Mouse (Mus musculus) hindbrain, embryonic 15.5 days (tissue): ENCODE results near the gene Ccdc146. TPM values are rescaled to one million over a fixed set of nuclear protein-coding genes. Genes with fewer than 3 reads are reported as not detected.

Experiments used
- ATAC-seq: fragments of 200-750 bp; cut with Nextera tagmentation; 2 replicates; pipeline ENCODE4 v1.8.0; 2017; ENCODE audit warnings: low read depth, moderate number of reproducible peaks, moderate TSS enrichment; ENCODE audit not compliant: low FRiP score
- H3K27ac ChIP-seq: fragments of 300-500 bp; sonication (generic); replicated peaks from 2 replicates; pipeline ENCODE4 v1.5.1; 2015; ENCODE audit warnings: mild to moderate bottlenecking, inconsistent platforms
- H3K27me3 ChIP-seq: fragments of 300-500 bp; sonication (generic); 2 replicates; pipeline ENCODE4 v1.6.1; 2015; ENCODE audit warnings: control low read depth, inconsistent platforms
- H3K36me3 ChIP-seq: fragments of 300-500 bp; sonication (generic); 2 replicates; pipeline ENCODE4 v1.6.1; 2015; ENCODE audit warnings: control low read depth, inconsistent platforms
- H3K4me1 ChIP-seq: fragments of 300-500 bp; sonication (generic); replicated peaks from 2 replicates; pipeline ENCODE4 v1.6.1; 2015; ENCODE audit warnings: control low read depth, inconsistent platforms
- H3K4me2 ChIP-seq: fragments of 300-500 bp; sonication (generic); 2 replicates; pipeline ENCODE4 v1.6.1; 2015; ENCODE audit warnings: moderate library complexity, mild to moderate bottlenecking, inconsistent platforms
- H3K4me3 ChIP-seq: fragments of 300-500 bp; sonication (generic); 2 replicates; pipeline ENCODE4 v1.5.1; 2015; ENCODE audit warnings: mild to moderate bottlenecking, inconsistent platforms
- H3K9ac ChIP-seq: fragments of 300-500 bp; sonication (generic); 2 replicates; pipeline ENCODE4 v1.6.1; 2015; ENCODE audit warnings: inconsistent platforms
- H3K9me3 ChIP-seq: fragments of 300-500 bp; sonication (generic); 2 replicates; pipeline ENCODE4 v1.6.1; 2016; ENCODE audit warnings: control low read depth, inconsistent platforms
- WGBS: fragments of 180-500 bp; shearing (Covaris S2); methylation state at CpG from one replicate; pipeline ENCODE4 v1.1.7; 2015; 5-methylcytosine and 5-hydroxymethylcytosine counted together
- polyA plus RNA-seq: library from polyadenylated mRNA; unstranded; fragments of >200 nt; fragmentation: Nextera tagmentation; extraction: Ambion mirVana; gene quantifications from 2 replicates; pipeline ENCODE4 v1.2.1, GENCODE M21; 2015

Gene Ccdc146
- polyA plus RNA-seq, 1 experiment from 2014 or later, result 1.0 TPM

- Histone ChIP-seq H3K4me1 (peaks cover 10% of the 10 kb centered on the region), H3K27me3 (no peaks in the 10 kb centered on the region), H3K27ac (no peak overlapping the region), H3K4me3 (no peak overlapping the region), H3K9me3 (no peaks in the 10 kb centered on the region), H3K4me2 (no peak overlapping the region), H3K9ac (no peak overlapping the region), H3K36me3 (no peaks in the 10 kb centered on the region)
- 85% methylated on average over 2 of the region's 2 CpGs for WGBS
- no peak for ATAC-seq
Measured at GRCm38 (mm10) chr5:21267090-21267489, 157.4 kb downstream of the Ccdc146 start.

DNA sequence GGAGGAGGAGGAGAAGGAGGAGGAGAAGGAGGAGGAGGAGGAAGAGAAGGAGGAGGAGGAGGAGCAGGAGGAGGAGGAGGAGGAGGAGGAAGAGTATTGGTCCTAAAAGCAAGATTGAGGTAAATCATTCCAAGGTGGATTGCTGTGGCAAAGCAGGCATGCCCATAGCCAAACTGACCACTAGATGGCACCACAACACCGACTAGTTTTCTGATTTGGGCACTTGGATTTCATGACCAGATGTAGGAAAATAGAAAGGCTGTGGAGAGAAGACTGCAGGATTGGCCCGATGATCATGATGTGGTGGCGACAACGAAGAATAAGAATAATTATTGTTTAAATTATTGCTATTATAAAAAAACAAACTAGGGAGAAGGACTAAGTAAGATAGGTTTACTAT lies 159.4 kb downstream of the Ccdc146 start:
- Histone ChIP-seq H3K4me3 (no peak overlapping the region), H3K27ac (no peak overlapping the region), H3K9me3 (no peaks in the 10 kb centered on the region), H3K4me1 (peaks cover 18% of the 10 kb centered on the region), H3K27me3 (no peaks in the 10 kb centered on the region), H3K36me3 (no peaks in the 10 kb centered on the region), H3K4me2 (no peak overlapping the region), H3K9ac (no peak overlapping the region)
- 11% methylated on average over 4 of the region's 4 CpGs for WGBS
- peak; percentile 63; the same call in 1 of the 2 replicates for ATAC-seq

GRCm38 (mm10) chr5:21264352-21265021 lies 160.0 kb downstream of the Ccdc146 start:
- Histone ChIP-seq H3K27ac (peak overlapping the region; percentile 59), H3K4me3 (no peak overlapping the region), H3K9ac (no peak overlapping the region), H3K9me3 (no peaks in the 10 kb centered on the region), H3K4me1 (peaks cover 18% of the 10 kb centered on the region), H3K36me3 (no peaks in the 10 kb centered on the region), H3K27me3 (no peaks in the 10 kb centered on the region), H3K4me2 (no peak overlapping the region)
- no peak; the same call in 1 of the 2 replicates for ATAC-seq
- WGBS, result 65% methylated on average over 8 of the region's 8 CpGs

DNA sequence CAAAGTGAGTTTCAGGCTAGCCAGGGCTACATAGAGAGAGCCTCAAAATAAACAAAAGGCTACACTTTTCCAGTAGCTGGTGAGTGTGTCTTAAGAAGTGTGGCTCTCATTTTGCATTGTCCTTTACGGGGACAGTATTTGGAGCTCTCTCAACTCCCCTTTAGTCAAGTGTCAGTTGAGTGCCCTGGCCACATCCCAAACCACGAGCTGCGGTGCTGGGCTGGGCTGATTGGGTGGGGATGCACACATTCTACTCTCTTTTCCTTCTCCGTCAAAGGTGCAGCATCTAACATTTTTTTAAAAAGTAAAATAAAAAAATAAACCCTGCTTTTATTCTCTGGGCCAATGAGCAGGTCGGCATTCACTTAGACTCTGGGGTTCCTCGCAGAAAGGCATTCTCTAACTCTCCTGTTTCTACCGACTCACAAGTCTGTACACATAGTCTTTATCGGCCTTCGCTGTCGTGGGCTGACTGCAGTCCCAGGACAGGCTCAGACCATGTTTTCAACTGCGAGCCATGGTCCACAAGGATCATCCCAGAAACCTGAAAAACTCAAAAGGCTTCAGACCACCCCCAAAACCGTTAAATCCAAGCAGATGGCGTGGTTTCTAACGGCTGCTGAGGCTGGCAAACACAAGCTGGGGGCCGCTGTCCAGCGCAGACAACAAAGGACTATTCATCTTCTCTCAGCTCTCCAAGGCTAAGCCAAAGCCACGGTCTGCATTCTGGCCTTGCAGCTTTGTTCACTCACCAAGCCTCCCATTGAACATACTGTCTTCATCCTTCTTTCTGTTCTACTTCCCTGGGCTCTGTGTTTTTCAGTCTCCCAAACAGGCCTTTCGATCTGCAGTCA lies 161.0 kb downstream of the Ccdc146 start:
- no peak overlapping the region for H3K9ac ChIP-seq
- 26% methylated on average over 18 of the region's 18 CpGs for WGBS
- no peak overlapping the region for H3K4me2 ChIP-seq
- H3K9me3 ChIP-seq, result no peaks in the 10 kb centered on the region
- H3K4me1 ChIP-seq, result peaks cover 18% of the 10 kb centered on the region
- ATAC-seq, result peak; percentile 68
- no peaks in the 10 kb centered on the region for H3K36me3 ChIP-seq
- peak overlapping the region; percentile 59 for H3K27ac ChIP-seq
- H3K4me3 ChIP-seq, result no peak overlapping the region
- no peaks in the 10 kb centered on the region for H3K27me3 ChIP-seq

GRCm38 (mm10) chr5:21261202-21261844 lies 163.2 kb downstream of the Ccdc146 start:
- WGBS, result 30% methylated on average over 6 of the region's 6 CpGs

DNA sequence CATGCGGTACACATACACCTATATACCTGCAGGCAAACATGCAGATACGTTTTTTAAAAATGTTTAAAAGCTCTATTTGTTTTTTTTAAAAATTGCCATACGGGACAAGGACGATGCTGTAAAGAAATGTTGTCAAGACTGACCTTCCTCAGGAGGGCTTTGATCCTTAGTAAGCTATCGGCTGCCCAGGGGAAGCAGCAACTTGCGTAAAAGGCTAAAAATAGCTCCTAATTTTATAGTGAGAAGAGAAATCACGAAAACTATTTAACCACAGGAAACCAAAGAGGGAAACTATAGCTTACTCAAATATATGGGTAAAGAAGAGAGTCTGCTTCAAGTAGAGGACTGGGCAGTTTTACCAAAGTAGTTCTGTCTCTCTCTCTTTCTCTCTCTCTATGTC lies 163.7 kb downstream of the Ccdc146 start:
- Histone ChIP-seq H3K4me1 (peaks cover 18% of the 10 kb centered on the region), H3K36me3 (no peaks in the 10 kb centered on the region), H3K9me3 (no peaks in the 10 kb centered on the region), H3K27me3 (no peaks in the 10 kb centered on the region), H3K4me3 (no peak overlapping the region), H3K4me2 (no peak overlapping the region), H3K27ac (no peak overlapping the region), H3K9ac (no peak overlapping the region)
- WGBS, result 81% methylated on average over 7 of the region's 7 CpGs
- no peak for ATAC-seq

More at GRCm38 (mm10) chr5:21261202-21261844, 163.2 kb downstream of the Ccdc146 start:
- Histone ChIP-seq H3K27ac (no peak overlapping the region), H3K4me1 (peaks cover 18% of the 10 kb centered on the region), H3K27me3 (no peaks in the 10 kb centered on the region), H3K9ac (no peak overlapping the region), H3K4me3 (no peak overlapping the region), H3K4me2 (no peak overlapping the region), H3K9me3 (no peaks in the 10 kb centered on the region), H3K36me3 (no peaks in the 10 kb centered on the region)
- ATAC-seq, result no peak

- no peaks in the 10 kb centered on the region for H3K36me3 ChIP-seq
- no peak overlapping the region for H3K4me3 ChIP-seq
- ATAC-seq, result no peak
- peaks cover 8% of the 10 kb centered on the region for H3K4me1 ChIP-seq
- no peaks in the 10 kb centered on the region for H3K9me3 ChIP-seq
- H3K27me3 ChIP-seq, result no peaks in the 10 kb centered on the region
- no peak overlapping the region for H3K4me2 ChIP-seq
- no peak overlapping the region for H3K9ac ChIP-seq
- no peak overlapping the region for H3K27ac ChIP-seq
- WGBS, result 72% methylated on average over 6 of the region's 6 CpGs
Measured at GRCm38 (mm10) chr5:21257806-21258205, 166.7 kb downstream of the Ccdc146 start.

DNA sequence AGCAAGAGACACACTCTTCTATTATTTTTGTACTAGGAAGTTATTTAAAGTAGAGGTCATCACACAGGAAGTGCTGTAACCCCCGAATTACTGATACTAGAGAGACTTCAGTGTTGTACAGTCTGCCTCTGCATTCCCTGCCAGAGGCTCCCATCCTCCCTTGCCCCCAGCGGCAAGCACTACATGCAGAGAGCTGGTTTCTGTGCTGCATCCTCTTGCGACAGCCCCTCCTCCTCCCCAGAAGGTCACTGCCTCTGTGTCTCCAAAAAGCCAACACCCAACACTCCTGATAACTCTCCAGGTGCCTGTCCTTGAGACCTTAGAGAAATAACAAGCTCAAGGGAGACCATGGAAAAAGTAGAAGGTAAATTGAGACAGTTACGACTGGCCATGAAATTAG lies 167.4 kb downstream of the Ccdc146 start:
- Histone ChIP-seq H3K4me1 (peaks cover 8% of the 10 kb centered on the region), H3K9ac (no peak overlapping the region), H3K27ac (no peak overlapping the region), H3K9me3 (no peaks in the 10 kb centered on the region), H3K4me3 (no peak overlapping the region), H3K27me3 (no peaks in the 10 kb centered on the region), H3K4me2 (no peak overlapping the region), H3K36me3 (no peaks in the 10 kb centered on the region)
- ATAC-seq, result no peak
- 74% methylated on average over 4 of the region's 4 CpGs for WGBS

GRCm38 (mm10) chr5:21255551-21256132 lies 168.8 kb downstream of the Ccdc146 start:
- H3K4me2 ChIP-seq, result no peak overlapping the region
- H3K4me3 ChIP-seq, result no peak overlapping the region
- H3K36me3 ChIP-seq, result no peaks in the 10 kb centered on the region
- ATAC-seq, result no peak
- H3K4me1 ChIP-seq, result no peaks in the 10 kb centered on the region
- WGBS, result 91% methylated on average over 5 of the region's 5 CpGs
- H3K9me3 ChIP-seq, result no peaks in the 10 kb centered on the region
- no peak overlapping the region for H3K9ac ChIP-seq
- no peak overlapping the region for H3K27ac ChIP-seq
- H3K27me3 ChIP-seq, result no peaks in the 10 kb centered on the region

DNA sequence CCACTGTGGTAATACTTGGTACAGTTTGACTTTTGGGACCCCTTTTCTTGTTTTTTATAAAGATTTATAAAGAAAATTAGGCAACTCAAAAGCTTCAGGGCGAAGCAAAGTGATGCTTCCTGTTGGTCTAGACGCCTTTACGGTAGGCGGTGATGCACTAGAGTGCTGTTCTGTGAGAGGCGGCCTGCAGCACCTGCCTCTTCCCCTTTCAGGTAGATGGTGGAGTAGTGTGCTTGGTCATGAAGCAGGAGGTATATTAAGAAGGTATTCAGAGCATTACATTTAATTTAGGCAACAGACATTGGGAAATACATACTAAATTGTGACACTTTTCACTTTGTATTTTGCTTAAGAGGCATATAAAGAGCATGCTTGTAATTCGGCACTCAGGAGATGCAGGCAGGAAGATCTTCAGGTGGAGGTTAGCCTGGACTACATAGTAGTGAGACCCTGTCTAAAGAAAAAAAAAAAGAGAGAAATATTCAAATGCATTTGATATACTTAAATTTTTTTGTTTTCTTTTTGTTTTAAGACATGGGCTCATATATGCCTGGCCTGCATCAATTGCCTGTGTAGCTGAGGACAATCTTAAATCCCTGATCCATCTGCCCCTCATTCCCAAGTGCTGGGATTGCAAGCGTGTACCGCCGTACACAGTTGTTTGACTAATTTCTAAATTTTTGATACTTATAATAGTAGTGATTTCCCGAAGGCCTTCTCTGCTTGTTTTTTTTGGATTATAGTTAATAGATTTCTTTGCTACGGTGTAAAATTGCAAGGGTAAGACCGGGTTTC lies 169.5 kb downstream of the Ccdc146 start:
- H3K9ac ChIP-seq, result no peak overlapping the region
- WGBS, result 94% methylated on average over 12 of the region's 12 CpGs
- ATAC-seq, result no peak

GRCm38 (mm10) chr5:21248834-21249233 lies 175.6 kb downstream of the Ccdc146 start:
- ATAC-seq, result no peak
- H3K9me3 ChIP-seq, result no peaks in the 10 kb centered on the region
- no peak overlapping the region for H3K9ac ChIP-seq
- H3K4me3 ChIP-seq, result no peak overlapping the region
- no peak overlapping the region for H3K4me2 ChIP-seq
- no peaks in the 10 kb centered on the region for H3K36me3 ChIP-seq
- WGBS, result 80% methylated on average over 5 of the region's 5 CpGs
- H3K27ac ChIP-seq, result no peak overlapping the region
- no peaks in the 10 kb centered on the region for H3K27me3 ChIP-seq
- no peaks in the 10 kb centered on the region for H3K4me1 ChIP-seq

More for the DNA sequence above, 169.5 kb downstream of the Ccdc146 start:
- H3K4me1 ChIP-seq, result no peaks in the 10 kb centered on the region
- H3K36me3 ChIP-seq, result no peaks in the 10 kb centered on the region
- H3K4me3 ChIP-seq, result no peak overlapping the region
- no peak overlapping the region for H3K4me2 ChIP-seq
- H3K9me3 ChIP-seq, result no peaks in the 10 kb centered on the region
- no peak overlapping the region for H3K27ac ChIP-seq
- H3K27me3 ChIP-seq, result no peaks in the 10 kb centered on the region
